Mouse (Mus musculus): ENCODE measurements at regions not wholly inside any gene's neighbourhood (a gene's known extent, or its start where the extent isn't known, plus 50 kb on each side); places are given as distances from the start of the nearest gene placed in this dataset.

DNA sequence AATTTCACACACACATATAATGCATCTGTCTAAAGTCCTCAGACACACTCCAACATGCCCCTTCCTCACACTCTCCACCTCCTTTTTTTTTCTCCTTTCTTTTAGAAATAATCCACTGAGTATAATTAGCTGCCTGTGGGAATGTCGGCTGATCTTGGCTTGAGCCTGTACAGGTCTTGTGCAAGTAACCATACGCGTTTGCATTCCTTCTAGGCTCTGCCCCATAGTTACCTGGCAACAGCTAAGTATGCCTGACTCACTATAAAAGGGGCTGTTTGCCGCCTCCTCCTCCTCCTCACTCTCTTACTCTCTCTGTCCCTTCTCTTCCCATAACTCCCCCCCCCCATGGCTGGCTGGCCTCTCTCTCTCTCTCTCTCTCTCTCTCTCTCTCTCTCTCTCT is 79.1 kb upstream of the Cers4 start:
- TF ChIP-seq CTCF (IDR thresholded peaks at IDR 0.05; ENCODE audit: low read depth) = no peak
- no peak for TF ChIP-seq EP300 (IDR thresholded peaks at IDR 0.05; ENCODE audit: low read depth)

Measured in liver, postnatal 0 days (tissue).